Comparison of ENCODE assay signal across 9 mouse cellular contexts in genomic region chr11:32157791-32158594, GRCm38 (mm10). TPM values are rescaled to one million over a fixed set of nuclear protein-coding genes. Genes with fewer than 3 reads are reported as not detected.
DNase-seq lines count a peak whose midpoint lies in the region; ATAC-seq and TF ChIP-seq lines count a peak whose summit lies in the region.
"Had no signal": no experiment of that assay in that cellular context is flagged by ENCODE, and none has a peak within 500 bp of the region (broad histone marks: within the 10 kb centered on the region; RNA-seq: fewer than 3 reads in every experiment).

No protein-coding gene starts in this region.

- peak; percentile 92 for DNase-seq in brain, embryonic 18.5 days (ENCODE audit: low read depth, low spot score)
- DNase-seq in hindbrain, postnatal 0 days (ENCODE audit: low spot score), result peak; percentile 87
- no peak for DNase-seq in adrenal gland, adult 18-20 months (ENCODE audit: low spot score in 2 of 2)
- no peak for DNase-seq in kidney, adult 11 months
- no peak for DNase-seq in kidney, adult 9 months

- ATAC-seq in embryonic facial prominence, embryonic 13.5 days (ENCODE audit: insufficient number of reproducible peaks, insufficient read depth, low FRiP score, low TSS enrichment, low read depth), result no peak
- peak; percentile 71 for ATAC-seq in hindbrain, postnatal 0 days
- peak; percentile 68 for ATAC-seq in midbrain, embryonic 15.5 days (replicated peaks)
- ATAC-seq in heart, embryonic 12.5 days (ENCODE audit: insufficient number of reproducible peaks, low FRiP score), result no peak

- WGBS in embryonic facial prominence, embryonic 13.5 days, result 52% methylated on average over 18 of the region's 18 CpGs
- 20% methylated on average over 18 of the region's 18 CpGs for WGBS in hindbrain, postnatal 0 days
- 25% methylated on average over 18 of the region's 18 CpGs for WGBS in midbrain, embryonic 15.5 days
- WGBS in heart, embryonic 12.5 days, result 68% methylated on average over 18 of the region's 18 CpGs

- H3K4me2 ChIP-seq in embryonic facial prominence, embryonic 13.5 days, result peak overlapping the region; percentile 33
- 0 out of 2 replicates have a peak overlapping the region, but pooled peaks have one; percentile 14 for H3K4me2 ChIP-seq in hindbrain, postnatal 0 days (ENCODE audit: low read depth, low read length)
- H3K4me2 ChIP-seq in midbrain, embryonic 15.5 days, result peak overlapping the region; percentile 11
- no peak overlapping the region for H3K4me2 ChIP-seq in heart, embryonic 12.5 days

- H3K9ac ChIP-seq in embryonic facial prominence, embryonic 13.5 days, result no peak overlapping the region
- H3K9ac ChIP-seq in hindbrain, postnatal 0 days (replicated peaks; ENCODE audit: low read length), result 0 out of 2 replicates have a peak overlapping the region, but pooled peaks have one; percentile 7
- no peak overlapping the region for H3K9ac ChIP-seq in midbrain, embryonic 15.5 days
- no peak overlapping the region for H3K9ac ChIP-seq in heart, embryonic 12.5 days

- peaks cover 26% of the 10 kb centered on the region for H3K27me3 ChIP-seq in embryonic facial prominence, embryonic 13.5 days
- no peaks in the 10 kb centered on the region for H3K27me3 ChIP-seq in hindbrain, postnatal 0 days (ENCODE audit: insufficient read depth, low read length)
- no peaks in the 10 kb centered on the region for H3K27me3 ChIP-seq in midbrain, embryonic 15.5 days (replicated peaks)
- peaks cover 32% of the 10 kb centered on the region for H3K27me3 ChIP-seq in heart, embryonic 12.5 days (replicated peaks)

- H3K27ac ChIP-seq in embryonic facial prominence, embryonic 13.5 days, result no peak overlapping the region
- peak overlapping the region; percentile 84 for H3K27ac ChIP-seq in hindbrain, postnatal 0 days
- peak overlapping the region; percentile 81 for H3K27ac ChIP-seq in midbrain, embryonic 15.5 days
- no peak overlapping the region for H3K27ac ChIP-seq in heart, embryonic 12.5 days (ENCODE audit: poor library complexity, severe bottlenecking)

- H3K36me3 ChIP-seq in embryonic facial prominence, embryonic 13.5 days, result no peaks in the 10 kb centered on the region
- no peaks in the 10 kb centered on the region for H3K36me3 ChIP-seq in hindbrain, postnatal 0 days (ENCODE audit: insufficient read depth, low read length)
- H3K36me3 ChIP-seq in midbrain, embryonic 15.5 days (replicated peaks), result no peaks in the 10 kb centered on the region
- no peaks in the 10 kb centered on the region for H3K36me3 ChIP-seq in heart, embryonic 12.5 days

- TF ChIP-seq CTCF in hindbrain, postnatal 0 days (IDR thresholded peaks at IDR 0.05; ENCODE audit: low read depth), result no peak

- H3K4me1 ChIP-seq in embryonic facial prominence, embryonic 13.5 days, result peaks cover 13% of the 10 kb centered on the region
- peaks cover 5% of the 10 kb centered on the region; the same call in 1 of the 2 replicates for H3K4me1 ChIP-seq in hindbrain, postnatal 0 days (ENCODE audit: insufficient read depth, low read length)
- peaks cover 42% of the 10 kb centered on the region for H3K4me1 ChIP-seq in midbrain, embryonic 15.5 days
- peaks cover 3% of the 10 kb centered on the region; the same call in 1 of the 2 replicates for H3K4me1 ChIP-seq in heart, embryonic 12.5 days (replicated peaks)

- H3K4me3 ChIP-seq in embryonic facial prominence, embryonic 13.5 days, result no peak overlapping the region
- no peak overlapping the region for H3K4me3 ChIP-seq in hindbrain, postnatal 0 days (ENCODE audit: low read length)
- H3K4me3 ChIP-seq in midbrain, embryonic 15.5 days, result no peak overlapping the region
- no peak overlapping the region for H3K4me3 ChIP-seq in heart, embryonic 12.5 days

- no peaks in the 10 kb centered on the region for H3K9me3 ChIP-seq in embryonic facial prominence, embryonic 13.5 days
- H3K9me3 ChIP-seq in hindbrain, postnatal 0 days (ENCODE audit: low read length), result no peaks in the 10 kb centered on the region
- no peaks in the 10 kb centered on the region for H3K9me3 ChIP-seq in midbrain, embryonic 15.5 days
- no peaks in the 10 kb centered on the region for H3K9me3 ChIP-seq in heart, embryonic 12.5 days (replicated peaks)

RNA-seq across cellular contexts. Expression of gene Il9r, which starts 42.1 kb away (rescaled TPM):
- polyA plus RNA-seq in embryonic facial prominence, embryonic 13.5 days (2015; fragmentation: Nextera tagmentation; extraction: Ambion mirVana), result 0.31 and 0.43 TPM in 2 replicates
- total RNA-seq in hindbrain, postnatal 0 days (2014; rRNA removed), result not detected in 2 replicates
- polyA plus RNA-seq in hindbrain, postnatal 0 days (2015; fragmentation: Nextera tagmentation; extraction: Ambion mirVana), result not detected in 2 replicates
- polyA plus RNA-seq in midbrain, embryonic 15.5 days (2015; fragmentation: Nextera tagmentation; extraction: Ambion mirVana), result not detected in 2 replicates
- under 1 TPM; 0.10 to 0.32 TPM for total RNA-seq in adrenal gland, adult 18-20 months (2021)
- polyA plus RNA-seq in heart, embryonic 12.5 days (2016; fragmentation: Nextera tagmentation; extraction: Ambion mirVana), result 0.18 TPM in 1 of 2 replicates, not detected in the other
- total RNA-seq: liver, adult 2 months had no signal

RNA-seq across cellular contexts. Expression of gene Snrnp25, which starts 47.2 kb away (rescaled TPM):
- polyA plus RNA-seq in embryonic facial prominence, embryonic 13.5 days (2015; fragmentation: Nextera tagmentation; extraction: Ambion mirVana), result 64.4 and 69.3 TPM in 2 replicates
- total RNA-seq in hindbrain, postnatal 0 days (2014; rRNA removed), result 18.1 and 21.7 TPM in 2 replicates
- 52.6 and 61.3 TPM in 2 replicates for polyA plus RNA-seq in hindbrain, postnatal 0 days (2015; fragmentation: Nextera tagmentation; extraction: Ambion mirVana)
- polyA plus RNA-seq in midbrain, embryonic 15.5 days (2015; fragmentation: Nextera tagmentation; extraction: Ambion mirVana), result 40.4 and 48.3 TPM in 2 replicates
- 10 to 100 TPM; 13.1 to 18.5 TPM for total RNA-seq in adrenal gland, adult 18-20 months (2021)
- polyA plus RNA-seq in heart, embryonic 12.5 days (2016; fragmentation: Nextera tagmentation; extraction: Ambion mirVana), result 44.4 and 45.6 TPM in 2 replicates

Comparison
In these comparisons a context has a peak if more than half of its experiments do, and no peak if none do; other contexts are left out.
1. DNase-seq: peak in brain, embryonic 18.5 days (single experiment) and hindbrain, postnatal 0 days (single experiment); none in adrenal gland, adult 18-20 months (0 of 2), kidney, adult 11 months (single experiment) and kidney, adult 9 months (single experiment).
2. ATAC-seq: peak in hindbrain, postnatal 0 days (single experiment) and midbrain, embryonic 15.5 days (single experiment); none in embryonic facial prominence, embryonic 13.5 days (single experiment) and heart, embryonic 12.5 days (single experiment).
3. H3K27ac ChIP-seq: peak in hindbrain, postnatal 0 days (single experiment) and midbrain, embryonic 15.5 days (single experiment); none in embryonic facial prominence, embryonic 13.5 days (single experiment) and heart, embryonic 12.5 days (single experiment).